Mouse (Mus musculus): Measurements from ENCODE around the gene Vps37c. TPM values are rescaled to one million over a fixed set of nuclear protein-coding genes. Genes with fewer than 3 reads are reported as not detected.

Vps37c gene
- polyA plus RNA-seq, 1 experiment from 2014 or later = 36.8 TPM

DNA sequence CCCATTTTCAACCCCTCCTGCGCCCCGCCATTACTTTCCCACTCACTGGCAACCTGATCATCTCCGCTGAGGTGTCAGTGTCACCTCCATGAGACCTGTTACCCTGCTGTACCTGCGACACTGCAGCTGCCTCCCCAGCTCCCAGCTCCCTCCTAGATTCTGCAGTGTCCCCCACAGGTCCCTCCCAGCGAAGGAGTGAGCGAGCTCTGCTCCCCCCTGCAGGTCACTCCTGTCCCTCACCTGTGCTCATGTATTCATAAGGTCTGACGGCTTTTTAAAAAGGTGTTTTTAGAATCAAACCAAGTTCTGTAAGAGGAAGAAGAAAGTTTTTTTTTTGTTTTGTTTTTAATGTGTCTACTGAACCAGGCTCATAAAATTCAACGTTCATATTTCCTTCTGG, 13.6 kb downstream of the Vps37c start:
- H3K4me3 ChIP-seq = no peak overlapping the region
- WGBS = 79% methylated on average over 8 of the region's 8 CpGs
- no peaks in the 10 kb centered on the region for H3K27me3 ChIP-seq
- H3K27ac ChIP-seq = no peak overlapping the region
- no peaks in the 10 kb centered on the region for H3K9me3 ChIP-seq
- peaks cover 16% of the 10 kb centered on the region for H3K36me3 ChIP-seq
- no peak for ATAC-seq (ENCODE audit: insufficient number of reproducible peaks, insufficient read depth, low FRiP score, low TSS enrichment, low read depth)
- peak overlapping the region; percentile 2; the same call in 1 of the 2 replicates for H3K9ac ChIP-seq
- no peak overlapping the region for H3K4me2 ChIP-seq
- H3K4me1 ChIP-seq = peaks cover 45% of the 10 kb centered on the region

DNA sequence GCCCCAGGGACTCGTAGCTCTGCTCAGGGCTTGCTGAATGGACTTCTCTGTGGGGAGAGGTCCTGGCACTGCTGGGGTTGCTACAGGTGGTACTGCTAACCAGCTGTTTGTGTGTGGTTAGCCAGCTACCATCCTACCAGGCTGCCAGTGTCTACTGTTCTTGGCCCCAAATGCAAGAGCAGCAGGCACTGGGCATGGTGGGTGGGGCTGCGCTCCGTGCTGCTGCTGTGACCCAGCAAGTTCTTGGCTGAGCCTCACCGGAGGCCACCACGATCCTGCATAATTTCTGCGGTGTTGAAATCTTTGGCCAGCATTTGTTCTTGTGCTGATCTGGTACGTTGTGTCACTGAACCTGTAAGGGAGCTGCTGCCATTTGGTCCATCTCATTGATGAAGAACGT, 14.9 kb downstream of the Vps37c start:
- Histone ChIP-seq H3K4me3 (no peak overlapping the region), H3K9me3 (no peaks in the 10 kb centered on the region), H3K36me3 (peaks cover 30% of the 10 kb centered on the region), H3K27ac (no peak overlapping the region), H3K4me1 (peaks cover 34% of the 10 kb centered on the region), H3K9ac (no peak overlapping the region), H3K4me2 (no peak overlapping the region), H3K27me3 (no peaks in the 10 kb centered on the region)
- no peak for ATAC-seq (ENCODE audit: insufficient number of reproducible peaks, insufficient read depth, low FRiP score, low TSS enrichment, low read depth)
- 91% methylated on average over 8 of the region's 8 CpGs for WGBS

DNA sequence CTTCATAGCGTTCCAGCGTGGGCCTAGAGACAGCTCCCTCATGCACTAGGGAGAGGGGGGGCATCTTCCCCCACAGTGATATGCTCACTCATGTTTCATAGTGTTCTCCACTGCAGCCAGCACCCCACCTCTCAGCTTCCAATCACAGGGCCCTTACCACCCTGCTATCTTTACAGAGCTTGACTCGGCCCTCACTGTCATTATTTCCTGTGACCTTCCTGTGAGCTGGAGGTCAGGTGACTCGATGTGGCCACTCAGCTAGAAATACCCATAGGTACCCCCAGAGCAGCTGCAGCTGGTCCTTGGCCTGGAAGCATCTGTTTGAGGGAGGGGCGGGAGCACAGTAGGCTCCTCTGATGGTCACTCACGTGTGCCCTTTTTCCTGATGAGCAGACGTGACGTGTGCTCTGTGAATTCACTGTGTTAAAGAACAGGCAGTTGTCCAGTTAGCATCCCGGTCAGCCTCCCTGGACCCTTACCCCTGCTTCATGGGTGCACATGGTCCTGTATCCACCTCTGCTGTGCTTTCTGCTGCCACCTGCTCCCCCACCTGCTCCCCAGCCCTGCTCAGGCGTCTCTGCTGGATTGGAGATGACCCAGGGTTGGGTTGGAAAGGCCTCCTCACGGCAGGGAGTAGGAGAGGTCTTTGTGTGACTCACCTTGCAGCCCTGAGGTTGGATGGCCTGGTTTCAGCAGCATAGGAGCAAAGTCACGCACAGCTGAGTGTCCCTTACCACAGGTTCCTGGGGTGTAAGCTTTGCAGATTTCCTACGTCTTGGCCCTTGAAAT, 18.7 kb downstream of the Vps37c start:
- ATAC-seq (ENCODE audit: insufficient number of reproducible peaks, insufficient read depth, low FRiP score, low TSS enrichment, low read depth) = no peak
- Histone ChIP-seq H3K9me3 (no peaks in the 10 kb centered on the region), H3K4me3 (no peak overlapping the region), H3K9ac (no peak overlapping the region), H3K36me3 (peaks cover 57% of the 10 kb centered on the region), H3K27ac (no peak overlapping the region), H3K27me3 (no peaks in the 10 kb centered on the region), H3K4me1 (peaks cover 20% of the 10 kb centered on the region), H3K4me2 (no peak overlapping the region)
- WGBS = 74% methylated on average over 13 of the region's 13 CpGs

DNA sequence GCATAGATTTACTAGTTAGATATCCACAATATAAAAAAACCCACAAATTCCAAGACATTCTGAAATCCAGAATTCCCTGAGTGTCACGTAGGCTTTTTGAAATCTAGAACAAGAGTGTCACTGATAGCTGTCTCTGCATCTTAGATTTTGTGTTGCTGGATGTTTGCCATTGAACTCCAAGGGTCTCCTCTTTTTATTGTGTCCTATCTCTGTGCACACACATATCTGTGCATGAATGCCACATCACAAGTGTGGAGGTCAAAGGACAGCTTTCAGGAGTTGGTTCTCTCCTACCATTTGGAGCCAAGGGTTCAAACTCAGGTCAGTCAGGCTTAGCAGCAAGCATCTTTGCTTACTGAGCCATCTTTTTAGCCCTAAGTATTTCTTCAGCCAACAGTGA, 19.3 kb downstream of the Vps37c start:
- Histone ChIP-seq H3K27ac (no peak overlapping the region), H3K9me3 (no peaks in the 10 kb centered on the region), H3K4me2 (no peak overlapping the region), H3K27me3 (no peaks in the 10 kb centered on the region), H3K9ac (no peak overlapping the region), H3K36me3 (peaks cover 62% of the 10 kb centered on the region), H3K4me3 (no peak overlapping the region), H3K4me1 (peaks cover 20% of the 10 kb centered on the region)
- 91% methylated on average over 1 of the region's 1 CpGs for WGBS
- ATAC-seq (ENCODE audit: insufficient number of reproducible peaks, insufficient read depth, low FRiP score, low TSS enrichment, low read depth) = no peak

DNA sequence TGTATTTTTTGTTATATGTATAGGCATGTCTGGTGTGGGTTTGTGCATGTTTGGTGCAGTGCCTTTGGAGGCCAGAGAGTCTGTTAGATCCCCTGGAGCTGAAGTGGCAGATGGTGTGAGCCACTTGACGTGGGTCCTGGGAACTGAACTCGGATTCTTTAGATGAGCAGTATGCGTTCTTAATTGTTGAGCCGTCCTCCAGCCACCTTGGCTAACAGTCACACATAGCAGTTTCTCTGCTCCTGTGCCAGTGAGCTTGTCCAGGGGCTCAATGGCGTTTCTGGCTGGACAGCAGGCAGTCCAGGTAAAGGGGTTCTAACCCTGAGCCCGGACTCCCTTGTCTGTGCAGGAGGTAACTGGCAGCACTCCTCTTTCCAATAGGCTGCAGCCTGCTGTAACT, 20.4 kb downstream of the Vps37c start:
- H3K4me1 ChIP-seq = peaks cover 20% of the 10 kb centered on the region
- peak overlapping the region; percentile 51; the same call in 1 of the 2 replicates for H3K9ac ChIP-seq
- H3K27me3 ChIP-seq = no peaks in the 10 kb centered on the region
- 0 out of 2 replicates have a peak overlapping the region, but pooled peaks have one; percentile 5 for H3K4me2 ChIP-seq
- peaks cover 66% of the 10 kb centered on the region for H3K36me3 ChIP-seq
- 71% methylated on average over 6 of the region's 6 CpGs for WGBS
- no peak overlapping the region for H3K4me3 ChIP-seq
- no peaks in the 10 kb centered on the region for H3K9me3 ChIP-seq
- no peak for ATAC-seq (ENCODE audit: insufficient number of reproducible peaks, insufficient read depth, low FRiP score, low TSS enrichment, low read depth)
- H3K27ac ChIP-seq = peak overlapping the region; percentile 68

DNA sequence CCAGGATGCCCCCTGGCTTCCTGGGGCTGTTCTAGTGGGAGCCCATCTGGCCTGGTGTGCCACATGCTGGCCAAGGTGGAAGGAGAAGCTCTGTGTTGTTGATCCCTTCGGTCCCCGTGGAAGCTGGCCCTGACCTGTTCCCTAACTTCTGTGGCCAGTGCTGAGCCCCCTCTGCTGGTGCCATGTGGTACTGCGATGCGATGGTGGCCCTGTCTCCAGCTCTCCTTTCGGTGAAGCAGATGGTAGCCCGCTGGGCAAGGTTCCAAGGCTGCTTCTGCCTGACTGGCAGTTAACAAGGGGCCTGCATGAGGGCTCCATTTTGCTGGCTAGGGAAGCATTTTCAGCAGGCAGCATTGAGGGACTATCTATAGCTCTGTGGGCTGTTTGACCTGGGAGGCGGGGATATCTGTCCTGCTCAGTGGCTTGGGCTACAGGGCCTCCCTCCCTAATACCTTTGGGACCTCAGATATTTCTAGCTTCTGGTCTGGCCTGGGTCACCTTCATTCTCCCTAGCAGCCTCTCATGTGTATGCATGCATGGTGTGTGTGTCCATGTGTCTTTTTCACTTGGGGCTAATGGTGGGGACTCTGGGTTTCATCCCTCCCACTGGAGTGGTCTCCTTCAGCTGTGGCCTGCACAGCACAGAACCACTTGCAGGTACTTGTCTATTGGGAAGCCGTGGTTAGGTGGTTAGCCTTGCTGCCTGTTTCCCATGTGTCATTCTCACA, 21.0 kb downstream of the Vps37c start:
- peak overlapping the region; percentile 51; the same call in 1 of the 2 replicates for H3K9ac ChIP-seq
- no peaks in the 10 kb centered on the region for H3K9me3 ChIP-seq
- H3K27ac ChIP-seq = peak overlapping the region; percentile 68
- peaks cover 70% of the 10 kb centered on the region for H3K36me3 ChIP-seq
- H3K27me3 ChIP-seq = no peaks in the 10 kb centered on the region
- H3K4me2 ChIP-seq = 0 out of 2 replicates have a peak overlapping the region, but pooled peaks have one; percentile 5
- ATAC-seq (ENCODE audit: insufficient number of reproducible peaks, insufficient read depth, low FRiP score, low TSS enrichment, low read depth) = peak; percentile 56
- H3K4me1 ChIP-seq = peaks cover 25% of the 10 kb centered on the region
- H3K4me3 ChIP-seq = no peak overlapping the region
- 28% methylated on average over 8 of the region's 8 CpGs for WGBS

DNA sequence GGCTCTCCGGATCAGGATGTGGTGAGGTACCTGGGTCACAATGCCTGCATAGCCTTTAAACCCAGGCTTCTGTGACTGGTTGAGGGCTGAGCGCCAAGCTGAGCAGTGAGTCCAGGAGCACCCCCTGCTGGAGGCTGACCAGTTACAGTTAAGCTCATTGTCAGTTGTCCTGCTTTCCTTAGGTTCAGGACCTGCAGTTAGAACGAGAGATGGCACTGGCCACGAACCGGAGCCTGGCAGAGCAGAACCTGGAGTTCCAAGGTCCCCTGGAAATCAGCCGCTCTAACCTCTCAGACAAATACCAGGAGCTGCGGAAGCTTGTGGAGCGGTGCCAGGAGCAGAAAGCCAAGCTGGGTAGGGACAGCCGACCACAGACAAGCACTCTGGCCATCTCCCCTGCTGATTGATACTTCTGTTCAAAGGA, 21.6 kb downstream of the Vps37c start:
- Histone ChIP-seq H3K4me2 (no peak overlapping the region), H3K4me3 (no peak overlapping the region), H3K27ac (peak overlapping the region; percentile 68), H3K36me3 (peaks cover 70% of the 10 kb centered on the region), H3K9me3 (no peaks in the 10 kb centered on the region), H3K4me1 (peaks cover 23% of the 10 kb centered on the region), H3K27me3 (no peaks in the 10 kb centered on the region), H3K9ac (no peak overlapping the region)
- 75% methylated on average over 9 of the region's 9 CpGs for WGBS
- 0 out of 2 replicates have a peak, but pooled peaks have one; percentile 5 for ATAC-seq (ENCODE audit: insufficient number of reproducible peaks, insufficient read depth, low FRiP score, low TSS enrichment, low read depth)

DNA sequence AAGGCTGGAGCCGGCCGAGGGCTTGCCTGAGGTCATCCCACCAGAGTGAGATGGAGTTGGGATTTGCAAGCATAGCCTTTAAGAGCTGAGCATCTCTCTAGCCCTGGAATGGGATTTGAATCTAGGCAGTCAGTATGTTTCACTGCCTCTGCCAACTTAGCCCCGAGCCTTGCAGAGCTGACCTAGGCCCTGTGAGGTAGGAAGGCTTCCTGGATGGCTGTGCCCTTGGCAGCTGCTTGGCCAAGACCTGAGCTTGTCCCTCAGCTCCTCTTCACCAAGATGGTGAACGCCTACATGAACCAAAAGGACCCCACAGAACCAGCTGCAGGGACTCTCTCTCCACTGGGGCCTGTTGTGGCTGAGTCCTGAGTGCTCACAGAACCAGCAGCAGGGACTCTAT, 22.2 kb downstream of the Vps37c start:
- Histone ChIP-seq H3K27me3 (no peaks in the 10 kb centered on the region), H3K9ac (no peak overlapping the region), H3K36me3 (peaks cover 70% of the 10 kb centered on the region), H3K9me3 (no peaks in the 10 kb centered on the region), H3K4me2 (no peak overlapping the region), H3K4me1 (peaks cover 21% of the 10 kb centered on the region), H3K4me3 (no peak overlapping the region), H3K27ac (no peak overlapping the region)
- no peak for ATAC-seq (ENCODE audit: insufficient number of reproducible peaks, insufficient read depth, low FRiP score, low TSS enrichment, low read depth)
- 87% methylated on average over 4 of the region's 4 CpGs for WGBS

DNA sequence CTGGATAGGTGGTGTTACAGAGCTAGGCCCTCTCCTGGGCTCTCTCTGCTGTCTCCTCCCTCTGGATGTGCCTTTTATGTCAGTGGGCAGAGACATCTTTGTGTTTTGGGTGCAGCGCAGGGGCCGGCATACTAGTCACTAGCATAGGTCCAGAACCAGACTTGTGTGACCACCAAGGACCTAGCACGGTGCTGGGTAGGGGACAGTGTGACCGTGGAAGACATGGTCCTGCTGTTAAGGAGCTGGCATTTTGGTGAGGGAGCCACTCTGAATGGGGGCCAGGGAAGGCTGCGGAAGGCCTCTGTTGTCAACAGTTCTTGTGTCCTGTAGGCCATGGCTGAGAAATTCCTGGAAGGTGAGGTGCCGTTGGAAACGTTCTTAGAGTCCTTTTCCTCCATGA, 23.7 kb downstream of the Vps37c start:
- Histone ChIP-seq H3K4me3 (no peak overlapping the region), H3K9me3 (no peaks in the 10 kb centered on the region), H3K4me1 (peaks cover 21% of the 10 kb centered on the region), H3K36me3 (peaks cover 60% of the 10 kb centered on the region), H3K27me3 (no peaks in the 10 kb centered on the region), H3K9ac (no peak overlapping the region), H3K27ac (no peak overlapping the region), H3K4me2 (no peak overlapping the region)
- ATAC-seq (ENCODE audit: insufficient number of reproducible peaks, insufficient read depth, low FRiP score, low TSS enrichment, low read depth) = no peak
- 93% methylated on average over 7 of the region's 7 CpGs for WGBS

DNA sequence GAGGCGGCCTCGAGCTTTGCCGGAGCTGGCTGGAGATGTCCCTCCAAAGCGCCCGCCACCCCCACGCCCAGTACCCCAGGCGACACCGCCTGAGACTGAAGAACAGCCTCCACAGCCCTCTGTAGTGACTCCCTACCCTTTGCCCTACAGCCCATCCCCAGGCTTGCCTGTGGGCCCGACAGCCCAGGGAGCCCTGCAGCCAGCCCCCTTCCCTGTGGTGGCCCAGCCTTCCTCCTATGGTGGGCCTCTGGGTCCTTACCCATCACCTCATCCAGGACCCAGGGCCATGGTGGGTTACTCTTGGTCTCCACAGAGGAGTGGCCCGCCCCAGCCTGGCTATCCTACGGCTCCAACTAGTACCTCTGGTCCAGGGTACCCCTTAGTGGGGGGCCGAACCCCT, 24.1 kb downstream of the Vps37c start:
- no peak for ATAC-seq (ENCODE audit: insufficient number of reproducible peaks, insufficient read depth, low FRiP score, low TSS enrichment, low read depth)
- Histone ChIP-seq H3K36me3 (peaks cover 56% of the 10 kb centered on the region), H3K9me3 (no peaks in the 10 kb centered on the region), H3K27me3 (no peaks in the 10 kb centered on the region), H3K4me2 (no peak overlapping the region), H3K4me3 (no peak overlapping the region), H3K4me1 (peaks cover 21% of the 10 kb centered on the region), H3K27ac (no peak overlapping the region), H3K9ac (no peak overlapping the region)
- WGBS = 93% methylated on average over 12 of the region's 12 CpGs

DNA sequence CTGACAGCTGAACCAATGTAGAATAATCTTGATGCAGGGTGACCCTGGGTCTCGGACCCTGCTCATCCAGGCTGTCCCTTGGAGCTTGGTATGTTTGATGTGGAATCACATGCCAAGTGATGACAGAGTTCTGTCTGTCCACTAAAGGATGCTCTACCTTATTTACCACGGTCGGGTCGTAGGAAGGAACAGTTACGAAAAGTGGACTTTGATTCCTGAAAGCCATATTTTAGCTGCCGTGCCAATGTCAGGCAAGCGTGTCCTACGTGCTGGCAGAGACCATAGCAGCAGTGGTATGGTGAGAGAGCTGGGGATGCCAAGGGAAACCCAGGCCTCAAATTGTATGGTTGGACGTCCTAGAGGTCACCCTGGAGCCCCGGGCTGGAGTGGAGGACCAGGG, 25.0 kb downstream of the Vps37c start:
- Histone ChIP-seq H3K9me3 (no peaks in the 10 kb centered on the region), H3K27me3 (no peaks in the 10 kb centered on the region), H3K36me3 (peaks cover 47% of the 10 kb centered on the region), H3K4me2 (no peak overlapping the region), H3K9ac (no peak overlapping the region), H3K27ac (no peak overlapping the region), H3K4me3 (no peak overlapping the region), H3K4me1 (peaks cover 21% of the 10 kb centered on the region)
- 92% methylated on average over 10 of the region's 10 CpGs for WGBS
- ATAC-seq (ENCODE audit: insufficient number of reproducible peaks, insufficient read depth, low FRiP score, low TSS enrichment, low read depth) = no peak

DNA sequence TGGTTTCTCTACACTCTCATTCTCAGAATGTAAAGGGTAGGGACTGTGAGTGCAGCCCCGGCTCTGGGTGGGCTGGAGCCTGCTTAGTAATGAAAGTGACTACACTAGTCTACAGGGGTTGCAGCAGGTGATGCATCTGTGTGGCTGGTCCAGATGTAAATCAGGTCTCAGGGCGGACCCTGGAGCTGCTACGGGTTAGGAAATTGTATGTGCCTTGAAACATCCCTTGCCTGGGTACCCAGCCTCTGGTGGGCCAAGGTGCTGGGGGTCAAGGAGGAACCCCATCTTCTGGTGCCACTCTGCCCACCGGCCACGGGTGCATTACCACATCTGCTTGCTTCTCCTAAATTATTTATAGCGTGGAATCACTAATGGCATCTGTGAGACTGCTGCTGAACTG, 25.6 kb downstream of the Vps37c start:
- H3K36me3 ChIP-seq = peaks cover 42% of the 10 kb centered on the region
- H3K9me3 ChIP-seq = no peaks in the 10 kb centered on the region
- no peaks in the 10 kb centered on the region for H3K27me3 ChIP-seq
- ATAC-seq (ENCODE audit: insufficient number of reproducible peaks, insufficient read depth, low FRiP score, low TSS enrichment, low read depth) = no peak
- H3K27ac ChIP-seq = 0 out of 2 replicates have a peak overlapping the region, but pooled peaks have one; percentile 7
- no peak overlapping the region for H3K9ac ChIP-seq
- 85% methylated on average over 6 of the region's 6 CpGs for WGBS
- H3K4me3 ChIP-seq = no peak overlapping the region
- H3K4me1 ChIP-seq = peaks cover 16% of the 10 kb centered on the region
- no peak overlapping the region for H3K4me2 ChIP-seq
